Mouse (Mus musculus) small intestine, adult 2 months (tissue): Measurements from ENCODE around the gene Rrm1.

ENCODE experiments used
- CTCF ChIP-seq: fragments of 200-500 bp; IDR thresholded peaks from 2 replicates; pipeline ENCODE4 v1.5.1; 2012; ENCODE audit warnings: low read depth, mild to moderate bottlenecking, control low read depth, inconsistent platforms, low read length, moderate library complexity, mixed read lengths; ENCODE audit not compliant: insufficient replicate concordance, insufficient read length; ENCODE audit errors: extremely low read depth
- POLR2A ChIP-seq: fragments of 200-500 bp; IDR thresholded peaks from 2 replicates; pipeline ENCODE4 v1.6.1; 2012; ENCODE audit warnings: low read depth, mild to moderate bottlenecking, control low read depth, inconsistent platforms, low read length, moderate library complexity

- TF ChIP-seq CTCF (no peak), POLR2A (no peak)
These were observed 38.0 kb downstream of the Rrm1 start for GRCm38 (mm10) chr7:102479368-102480078.
